ENCODE assay signal across 9 mouse cellular contexts in the genomic region with DNA sequence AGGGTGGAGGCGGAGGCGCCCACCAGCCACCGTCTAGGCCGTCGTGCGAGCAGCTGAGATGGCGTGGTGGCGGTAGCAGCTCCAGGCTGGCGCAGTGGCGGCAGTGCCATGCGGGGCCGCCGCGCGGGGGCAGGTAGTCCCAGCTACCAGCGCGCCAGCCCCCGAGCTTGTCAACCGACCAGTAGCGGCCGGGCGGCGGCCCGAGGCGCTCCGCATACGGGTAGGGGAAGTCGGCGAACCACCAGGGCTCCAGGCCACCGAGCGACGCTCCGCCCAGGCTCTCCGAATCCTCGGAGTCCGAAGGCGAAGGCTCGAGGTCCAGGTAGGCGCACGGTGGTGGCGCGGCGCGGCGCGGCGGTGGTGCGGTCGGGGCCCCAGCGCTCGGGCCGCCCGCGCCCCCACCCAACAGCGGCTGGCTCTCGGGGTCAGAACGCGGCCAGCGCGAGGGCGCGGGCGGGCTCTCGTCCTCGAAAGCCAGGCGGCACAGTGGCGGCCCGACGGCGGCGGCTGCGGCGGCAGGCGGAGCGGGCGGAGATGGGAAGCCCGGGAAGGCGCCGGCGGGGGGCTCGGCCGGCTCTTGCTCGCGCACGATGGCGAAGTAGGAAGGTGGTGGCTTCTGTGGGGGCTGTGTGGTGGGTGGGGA. TPM values are rescaled to one million over a fixed set of nuclear protein-coding genes. Genes with fewer than 3 reads are reported as not detected.
A peak's percentile ranks its signal among the peaks of the same experiment; 100 is the strongest.
DNase-seq lines count a peak whose midpoint lies in the region; ATAC-seq and TF ChIP-seq lines count a peak whose summit lies in the region.
"Had no signal": no experiment of that assay in that cellular context is flagged by ENCODE, and none has a peak within 500 bp of the region (broad histone marks: within the 10 kb centered on the region; RNA-seq: fewer than 3 reads in every experiment).

No protein-coding gene starts in this region.

- no peak for DNase-seq in gastrocnemius, adult 2 months
- DNase-seq in gastrocnemius, adult 8-10 months (ENCODE audit: low spot score in 2 of 2), result no peak
- peak; percentile 39 for DNase-seq in thymus, postnatal 4 days
- no peak for DNase-seq in thymus, adult 2 months
- DNase-seq in thymus, postnatal 25 days, result no peak
- no peak for DNase-seq in layer of hippocampus, adult 18-20 months (ENCODE audit: low spot score in 2 of 2)

- H3K4me1 ChIP-seq in thymus, adult 2 months (replicated peaks; ENCODE audit: control insufficient read depth, insufficient read depth, low read length), result peaks cover 18% of the 10 kb centered on the region
- peaks cover 18% of the 10 kb centered on the region for H3K4me1 ChIP-seq in limb, embryonic 12.5 days (replicated peaks)
- H3K4me1 ChIP-seq in small intestine, adult 2 months (ENCODE audit: control insufficient read depth, insufficient read depth, insufficient read length, low read length), result peaks cover 11% of the 10 kb centered on the region

- peak overlapping the region; percentile 48 for H3K9ac ChIP-seq in limb, embryonic 12.5 days (replicated peaks)

- H3K9me3 ChIP-seq in limb, embryonic 12.5 days, result no peaks in the 10 kb centered on the region; the same call in 1 of the 2 replicates

- no peak for TF ChIP-seq POLR2A in thymus, adult 2 months (IDR thresholded peaks at IDR 0.05; ENCODE audit: control insufficient read depth, extremely low read depth, insufficient read depth, low read length, poor library complexity)
- TF ChIP-seq POLR2A in small intestine, adult 2 months (IDR thresholded peaks at IDR 0.05; ENCODE audit: low read depth, low read length), result no peak

- H3K36me3 ChIP-seq in thymus, adult 2 months (ENCODE audit: control insufficient read depth, insufficient read depth, low read length), result no peaks in the 10 kb centered on the region
- peaks cover 12% of the 10 kb centered on the region for H3K36me3 ChIP-seq in limb, embryonic 12.5 days
- H3K36me3 ChIP-seq in small intestine, adult 2 months (ENCODE audit: control insufficient read depth, insufficient read depth, low read length), result no peaks in the 10 kb centered on the region

- H3K4me2 ChIP-seq in limb, embryonic 12.5 days, result peak overlapping the region; percentile 62

- intact Hi-C loops in gastrocnemius, adult 2 months (cut with DNase I), result no loop called here

- peak overlapping the region; percentile 61 for H3K4me3 ChIP-seq in gastrocnemius, adult 2 months
- no peak overlapping the region for H3K4me3 ChIP-seq in thymus, adult 2 months (ENCODE audit: control insufficient read depth, insufficient read depth, low read length)
- peak overlapping the region; percentile 44 for H3K4me3 ChIP-seq in limb, embryonic 12.5 days (replicated peaks)
- peak overlapping the region; percentile 42 for H3K4me3 ChIP-seq in small intestine, adult 2 months (ENCODE audit: low read depth, low read length)

- no peak for TF ChIP-seq CTCF in gastrocnemius, adult 2 months (IDR thresholded peaks at IDR 0.05)
- TF ChIP-seq CTCF in thymus, adult 2 months (IDR thresholded peaks at IDR 0.05; ENCODE audit: borderline replicate concordance, control insufficient read depth, extremely low read depth, insufficient read depth, low read length, poor library complexity), result no peak
- no peak for TF ChIP-seq CTCF in small intestine, adult 2 months (IDR thresholded peaks at IDR 0.05; ENCODE audit: extremely low read depth, insufficient read length, insufficient replicate concordance, low read depth, low read length)

- peaks cover 24% of the 10 kb centered on the region; the same call in 1 of the 2 replicates for H3K27me3 ChIP-seq in thymus, adult 2 months (ENCODE audit: control insufficient read depth, insufficient read depth, low read length)
- peaks cover 65% of the 10 kb centered on the region for H3K27me3 ChIP-seq in limb, embryonic 12.5 days
- H3K27me3 ChIP-seq in small intestine, adult 2 months (ENCODE audit: control insufficient read depth, insufficient read depth, low read length), result peaks cover 36% of the 10 kb centered on the region

- H3K27ac ChIP-seq in gastrocnemius, adult 2 months, result no peak overlapping the region
- H3K27ac ChIP-seq in thymus, adult 2 months (ENCODE audit: control insufficient read depth, insufficient read depth, low read length), result no peak overlapping the region
- 0 out of 2 replicates have a peak overlapping the region, but pooled peaks have one; percentile 7 for H3K27ac ChIP-seq in limb, embryonic 12.5 days
- H3K27ac ChIP-seq in small intestine, adult 2 months (ENCODE audit: insufficient read depth, low read depth, low read length), result no peak overlapping the region

- ATAC-seq in limb, embryonic 12.5 days (ENCODE audit: insufficient number of reproducible peaks, insufficient read depth, low FRiP score, low TSS enrichment, low read depth), result no peak

- WGBS in thymus, adult 2 months, result 2% methylated on average over 81 of the region's 86 CpGs
- under 1% methylated on average over 72 of the region's 86 CpGs for WGBS in limb, embryonic 12.5 days
- under 1% methylated on average over 79 of the region's 86 CpGs for WGBS in small intestine, adult 2 months

RNA-seq across cellular contexts. Expression of gene Grwd1, which starts 2.5 kb away (rescaled TPM):
- 10 to 100 TPM; 14.6 to 16.0 TPM for total RNA-seq in gastrocnemius, adult 2 months (2021)
- total RNA-seq in gastrocnemius, adult 8-10 months (2022), result 10 to 100 TPM; 15.5 to 17.3 (median 16.1) TPM
- polyA plus RNA-seq in thymus, adult 2 months (2012; rRNA removed), result 22.4 and 27.7 TPM in 2 replicates
- polyA plus RNA-seq in limb, embryonic 12.5 days (2016; fragmentation: Nextera tagmentation; extraction: Ambion mirVana), result 75.4 and 78.0 TPM in 2 replicates
- polyA plus RNA-seq in small intestine, adult 2 months (2012; rRNA removed), result 8.5 and 10.1 TPM in 2 replicates
- total RNA-seq in layer of hippocampus, adult 18-20 months (2021), result 10 to 100 TPM; 20.6 to 22.5 TPM

RNA-seq across cellular contexts. Expression of gene Kcnj14, which starts 8.7 kb away (rescaled TPM):
- under 1 TPM in 1 of 2 experiments, not detected in 1; 0.20 TPM for total RNA-seq in gastrocnemius, adult 2 months (2021)
- total RNA-seq in gastrocnemius, adult 8-10 months (2022), result under 1 TPM in 2 of 4 experiments, not detected in 2; 0.11 to 0.29 TPM
- polyA plus RNA-seq in thymus, adult 2 months (2012; rRNA removed), result 0.36 and 1.3 TPM in 2 replicates
- polyA plus RNA-seq in limb, embryonic 12.5 days (2016; fragmentation: Nextera tagmentation; extraction: Ambion mirVana), result 1.6 and 2.2 TPM in 2 replicates
- polyA plus RNA-seq in small intestine, adult 2 months (2012; rRNA removed), result 0.08 and 0.28 TPM in 2 replicates
- 1 to 10 TPM; 1.4 to 2.4 TPM for total RNA-seq in layer of hippocampus, adult 18-20 months (2021)
- total RNA-seq: hematopoietic stem cell, adult 5-6 weeks had no signal

RNA-seq across cellular contexts. Expression of gene Cyth2, which starts 18.9 kb away (rescaled TPM):
- 10 to 100 TPM; 29.6 to 33.2 TPM for total RNA-seq in gastrocnemius, adult 2 months (2021)
- 10 to 100 TPM; 25.2 to 34.3 (median 30.8) TPM for total RNA-seq in gastrocnemius, adult 8-10 months (2022)
- polyA plus RNA-seq in thymus, adult 2 months (2012; rRNA removed), result 65.8 and 71.5 TPM in 2 replicates
- 171 and 175 TPM in 2 replicates for polyA plus RNA-seq in limb, embryonic 12.5 days (2016; fragmentation: Nextera tagmentation; extraction: Ambion mirVana)
- polyA plus RNA-seq in small intestine, adult 2 months (2012; rRNA removed), result 19.2 and 51.4 TPM in 2 replicates
- total RNA-seq in layer of hippocampus, adult 18-20 months (2021), result 100 to 1,000 TPM; 135 to 155 TPM

RNA-seq across cellular contexts. Expression of gene Kdelr1, which starts 39.3 kb away (rescaled TPM):
- total RNA-seq in gastrocnemius, adult 2 months (2021), result 10 to 100 TPM; 63.2 to 65.6 TPM
- total RNA-seq in gastrocnemius, adult 8-10 months (2022), result 10 to 100 TPM; 68.0 to 73.7 (median 70.1) TPM
- 199 and 226 TPM in 2 replicates for polyA plus RNA-seq in thymus, adult 2 months (2012; rRNA removed)
- polyA plus RNA-seq in limb, embryonic 12.5 days (2016; fragmentation: Nextera tagmentation; extraction: Ambion mirVana), result 50.0 and 65.6 TPM in 2 replicates
- 178 and 333 TPM in 2 replicates for polyA plus RNA-seq in small intestine, adult 2 months (2012; rRNA removed)
- 10 to 100 TPM; 71.5 to 73.9 TPM for total RNA-seq in layer of hippocampus, adult 18-20 months (2021)

RNA-seq across cellular contexts. Expression of gene Grin2d, which starts 44.9 kb away (rescaled TPM):
- under 1 TPM; 0.13 to 0.14 TPM for total RNA-seq in gastrocnemius, adult 2 months (2021)
- under 1 TPM in 2 of 4 experiments, not detected in 2; 0.07 to 0.11 TPM for total RNA-seq in gastrocnemius, adult 8-10 months (2022)
- polyA plus RNA-seq in thymus, adult 2 months (2012; rRNA removed), result 1.1 and 1.4 TPM in 2 replicates
- 0.35 and 0.37 TPM in 2 replicates for polyA plus RNA-seq in limb, embryonic 12.5 days (2016; fragmentation: Nextera tagmentation; extraction: Ambion mirVana)
- polyA plus RNA-seq in small intestine, adult 2 months (2012; rRNA removed), result 5.5 and 10.4 TPM in 2 replicates
- total RNA-seq in layer of hippocampus, adult 18-20 months (2021), result 10 to 100 TPM; 10.6 to 10.7 TPM
